Mouse (Mus musculus): ENCODE results near the gene Btbd9.

GRCm38 (mm10) chr17:30283460-30284050 is 292.7 kb downstream of the Btbd9 start:
- no peak for TF ChIP-seq CTCF (IDR thresholded peaks at IDR 0.05 in 2 of 3, conservative IDR thresholded peaks at IDR 0.05 in 1 of 3; ENCODE audit: control insufficient read depth in 1 of 3, insufficient read depth in 1 of 3, low read depth in 2 of 3, low read length in 3 of 3, poor library complexity in 1 of 3, severe bottlenecking in 1 of 3)
- no peak for TF ChIP-seq TCF12 (IDR thresholded peaks at IDR 0.05; ENCODE audit: low read depth, low read length)
- TF ChIP-seq GATA1 (IDR thresholded peaks at IDR 0.05; ENCODE audit: low read depth, low read length) = no peak
- TF ChIP-seq POLR2AphosphoS2 (IDR thresholded peaks at IDR 0.05; ENCODE audit: low read length) = no peak

Data from MEL (cell line).